Mouse (Mus musculus) activated CD4-positive, CD25-positive, alpha-beta regulatory T cell, adult 4 months (primary cell): ENCODE results near the gene Stx12. TPM values are rescaled to one million over a fixed set of nuclear protein-coding genes. Genes with fewer than 3 reads are reported as not detected.

Experiments
- polyA plus RNA-seq, 2 experiments: library from polyadenylated mRNA; unstranded; fragments of 100-300 nt; shearing (Covaris generic); gene quantifications; one replicate each; pipeline ENCODE4 v1.2.1; 2017

The Stx12 gene
- polyA plus RNA-seq, 2 experiments from 2014 or later: 33.0 to 36.2 TPM

Other genes starting within 250 kb of the Stx12 start
- 10 to 100 TPM; 23.2 to 23.8 TPM for gene Eya3, start 245.5 kb downstream of the Stx12 start, polyA plus RNA-seq
- 1 to 10 TPM; 2.2 to 4.0 TPM for gene Xkr8, start 152.0 kb downstream of the Stx12 start, polyA plus RNA-seq
- gene Smpdl3b, start 127.3 kb downstream of the Stx12 start, polyA plus RNA-seq: 1 to 10 TPM; 2.7 to 4.4 TPM
- 10 to 100 TPM; 54.6 to 80.3 TPM for gene Rpa2, start 116.2 kb downstream of the Stx12 start, polyA plus RNA-seq
- gene Themis2, start 88.1 kb downstream of the Stx12 start, polyA plus RNA-seq: 1 to 10 TPM in 1 of 2 experiments, under 1 TPM in 1; 0.91 to 1.0 TPM
- gene Ppp1r8, start 41.3 kb downstream of the Stx12 start, polyA plus RNA-seq: 10 to 100 TPM; 25.3 to 26.3 TPM
- gene Fam76a, start 38.0 kb upstream of the Stx12 start, polyA plus RNA-seq: 10 to 100 TPM; 17.3 to 19.3 TPM
- 1 to 10 TPM; 4.2 TPM for gene Fgr, start 89.6 kb upstream of the Stx12 start, polyA plus RNA-seq
- gene Ahdc1, start 126.8 kb upstream of the Stx12 start, polyA plus RNA-seq: 1 to 10 TPM; 2.1 TPM
- 100 to 1,000 TPM in 1 of 2 experiments, 10 to 100 TPM in 1; 83.0 to 104 TPM for gene Wasf2, start 246.0 kb upstream of the Stx12 start, polyA plus RNA-seq